Mouse (Mus musculus): ENCODE data around the gene Syne2. TPM values are rescaled to one million over a fixed set of nuclear protein-coding genes. Genes with fewer than 3 reads are reported as not detected.

Syne2 gene
- total RNA-seq, 2 experiments from 2014 or later: 20.5 to 22.5 TPM

- DNase-seq (ENCODE audit: extremely low spot score in 1 of 2, low spot score in 2 of 2): no peak
- TF ChIP-seq CTCF (IDR thresholded peaks at IDR 0.05): no peak
- Histone ChIP-seq H3K4me3 (no peak overlapping the region), H3K27ac (no peak overlapping the region)
- intact Hi-C loops (cut with DNase I): no loop called here
These were observed 15.4 kb downstream of the Syne2 start for GRCm38 (mm10) chr12:75833149-75833959.

DNA sequence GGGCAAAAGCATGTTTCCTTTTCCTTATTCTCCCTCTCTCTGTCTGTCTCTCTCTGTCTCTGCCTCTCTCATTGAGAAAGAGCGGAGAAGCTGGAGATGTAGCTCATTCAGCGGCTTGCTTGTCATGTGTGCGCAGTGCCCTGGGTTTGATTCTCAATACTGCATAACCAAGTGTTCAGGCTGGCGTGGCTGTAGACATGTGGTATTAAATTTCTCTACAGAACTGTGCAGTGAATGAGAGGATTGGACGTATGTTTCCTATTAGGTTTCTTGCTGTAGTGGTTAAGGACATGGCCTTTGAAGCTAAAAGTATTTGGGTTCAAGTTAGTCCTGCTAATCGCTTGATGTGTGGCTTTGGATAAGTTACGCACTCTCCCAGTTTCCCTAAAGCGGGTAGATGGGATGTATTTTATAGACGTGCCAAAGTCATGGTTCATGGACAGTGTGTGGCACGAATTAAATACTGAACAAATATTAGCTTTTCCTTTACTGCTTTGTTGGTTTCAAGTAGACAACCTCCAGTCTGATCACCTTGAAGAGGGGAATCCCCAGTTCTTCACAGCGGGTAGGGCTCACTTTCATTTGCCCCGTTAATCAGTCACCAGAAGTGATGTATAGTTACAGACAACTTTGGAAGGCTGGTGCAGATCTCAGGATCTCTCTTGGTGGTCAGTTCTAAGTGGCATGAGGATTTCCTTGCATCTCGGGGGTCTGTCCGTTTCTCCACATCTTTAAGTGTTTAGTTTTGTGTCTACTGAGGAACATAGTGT, 16.2 kb downstream of the Syne2 start:
- H3K4me3 ChIP-seq: no peak overlapping the region
- DNase-seq (ENCODE audit: extremely low spot score in 1 of 2, low spot score in 2 of 2): no peak
- H3K27ac ChIP-seq: no peak overlapping the region
- TF ChIP-seq CTCF (IDR thresholded peaks at IDR 0.05): no peak
- intact Hi-C loops (cut with DNase I): no loop called here

- intact Hi-C loops (cut with DNase I): no loop called here
- Histone ChIP-seq H3K4me3 (no peak overlapping the region), H3K27ac (no peak overlapping the region)
- DNase-seq (ENCODE audit: extremely low spot score in 1 of 2, low spot score in 2 of 2): no peak
- no peak for TF ChIP-seq CTCF (IDR thresholded peaks at IDR 0.05)
These were observed 18.6 kb downstream of the Syne2 start for GRCm38 (mm10) chr12:75836524-75836962.

GRCm38 (mm10) chr12:75837462-75837861, 19.5 kb downstream of the Syne2 start:
- TF ChIP-seq CTCF (IDR thresholded peaks at IDR 0.05): no peak
- H3K27ac ChIP-seq: no peak overlapping the region
- no peak overlapping the region for H3K4me3 ChIP-seq
- DNase-seq (ENCODE audit: extremely low spot score in 1 of 2, low spot score in 2 of 2): no peak
- intact Hi-C loops (cut with DNase I): no loop called here

DNA sequence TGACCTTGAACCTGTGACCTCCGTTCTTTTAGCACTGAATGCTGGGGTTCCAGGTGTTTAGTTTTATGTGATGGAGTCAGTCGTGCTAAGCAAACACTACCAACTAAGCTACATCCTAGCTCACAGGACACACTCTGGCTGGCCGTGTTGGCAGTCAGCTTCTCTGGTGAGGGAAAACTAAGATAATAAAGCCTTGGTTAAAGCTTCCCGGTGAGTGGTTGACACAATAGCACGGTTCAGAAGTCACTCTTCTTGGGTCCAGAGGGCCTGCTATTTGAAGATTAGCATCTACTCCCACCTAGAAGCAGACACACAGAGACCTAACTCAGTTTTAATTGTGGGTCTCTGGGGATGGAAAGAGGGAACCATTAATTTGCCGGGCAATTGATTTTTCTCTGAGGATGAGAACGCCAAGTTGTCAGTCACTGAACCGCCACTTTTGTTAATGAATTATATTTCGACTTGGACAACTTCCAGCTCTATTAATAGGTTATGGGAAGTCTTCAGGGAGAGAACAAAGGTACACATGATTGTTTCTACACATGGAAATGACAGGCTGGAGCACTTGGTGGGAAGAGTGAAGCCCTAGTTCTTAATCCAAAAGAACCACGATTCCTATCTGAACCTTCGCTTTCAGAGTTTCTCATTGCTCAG, 21.3 kb downstream of the Syne2 start:
- intact Hi-C loops (cut with DNase I): no loop called here
- DNase-seq (ENCODE audit: extremely low spot score in 1 of 2, low spot score in 2 of 2): no peak
- Histone ChIP-seq H3K4me3 (no peak overlapping the region), H3K27ac (no peak overlapping the region)
- no peak for TF ChIP-seq CTCF (IDR thresholded peaks at IDR 0.05)

DNA sequence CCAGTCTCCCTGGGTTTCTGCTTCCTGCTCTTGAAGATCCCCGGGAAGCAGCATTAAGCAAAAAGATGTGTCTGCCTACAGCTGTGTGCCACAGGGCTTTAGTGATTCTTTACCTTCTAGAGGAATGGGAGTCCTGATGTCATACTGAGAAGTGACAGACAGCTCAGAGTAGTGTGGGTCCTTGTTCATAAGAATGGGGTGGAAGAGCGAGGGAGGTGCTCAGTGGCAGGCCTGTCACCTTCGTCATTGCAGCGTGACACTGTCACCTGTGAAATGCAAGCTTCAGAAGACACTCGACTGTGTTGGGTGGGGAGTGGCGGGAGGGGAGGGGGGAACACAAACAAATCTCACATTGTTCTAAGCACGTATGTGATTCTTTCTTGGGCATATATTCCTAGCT, 23.2 kb downstream of the Syne2 start:
- intact Hi-C loops (cut with DNase I): no loop called here
- no peak overlapping the region for H3K27ac ChIP-seq
- no peak for DNase-seq (ENCODE audit: extremely low spot score in 1 of 2, low spot score in 2 of 2)

DNA sequence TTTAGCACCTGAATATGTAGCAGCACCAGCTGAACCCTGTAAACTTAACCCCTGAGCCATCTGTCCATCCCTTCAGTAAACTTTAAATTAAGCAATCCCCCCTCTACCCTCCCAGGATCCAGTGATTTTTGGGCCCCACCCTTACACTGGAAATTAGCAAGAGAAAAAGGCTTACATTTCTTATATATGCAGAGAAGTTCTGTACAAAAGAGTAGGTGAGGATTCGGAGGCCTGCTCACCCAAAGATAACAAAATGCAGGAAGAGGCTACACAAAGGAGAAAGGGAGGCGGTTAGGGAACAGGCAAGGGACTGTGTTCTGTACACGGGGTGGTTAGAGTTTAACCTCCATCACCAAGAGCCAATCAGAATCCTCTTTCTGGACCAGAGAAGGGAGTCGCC, 26.4 kb downstream of the Syne2 start:
- Histone ChIP-seq H3K4me3 (no peak overlapping the region), H3K27ac (no peak overlapping the region)
- no peak for TF ChIP-seq CTCF (IDR thresholded peaks at IDR 0.05)
- DNase-seq (ENCODE audit: extremely low spot score in 1 of 2, low spot score in 2 of 2): no peak
- intact Hi-C loops (cut with DNase I): no loop called here

More for the DNA sequence above, 23.2 kb downstream of the Syne2 start:
- TF ChIP-seq CTCF (IDR thresholded peaks at IDR 0.05): no peak
- no peak overlapping the region for H3K4me3 ChIP-seq

DNA sequence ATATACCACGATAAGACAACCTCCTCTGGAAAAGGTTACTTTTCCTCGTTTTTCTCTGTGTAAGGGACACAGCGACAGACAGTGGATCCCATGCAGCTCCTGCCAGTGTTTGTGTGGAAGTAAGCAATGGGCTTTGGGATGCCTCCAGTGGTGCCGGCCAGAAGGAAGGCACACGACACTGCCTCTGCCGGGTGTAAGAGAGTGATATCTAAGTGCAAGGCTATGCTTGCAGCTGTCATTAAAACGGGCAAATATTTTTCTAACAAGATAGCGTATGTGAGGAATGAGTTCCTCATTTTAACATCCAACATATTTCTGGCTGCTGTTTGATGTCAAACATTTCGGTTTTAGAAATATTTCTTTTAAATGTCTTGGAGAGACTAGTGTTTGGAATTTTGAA, 27.1 kb downstream of the Syne2 start:
- Histone ChIP-seq H3K27ac (no peak overlapping the region), H3K4me3 (no peak overlapping the region)
- no peak for DNase-seq (ENCODE audit: extremely low spot score in 1 of 2, low spot score in 2 of 2)
- intact Hi-C loops (cut with DNase I): no loop called here
- TF ChIP-seq CTCF (IDR thresholded peaks at IDR 0.05): no peak

DNA sequence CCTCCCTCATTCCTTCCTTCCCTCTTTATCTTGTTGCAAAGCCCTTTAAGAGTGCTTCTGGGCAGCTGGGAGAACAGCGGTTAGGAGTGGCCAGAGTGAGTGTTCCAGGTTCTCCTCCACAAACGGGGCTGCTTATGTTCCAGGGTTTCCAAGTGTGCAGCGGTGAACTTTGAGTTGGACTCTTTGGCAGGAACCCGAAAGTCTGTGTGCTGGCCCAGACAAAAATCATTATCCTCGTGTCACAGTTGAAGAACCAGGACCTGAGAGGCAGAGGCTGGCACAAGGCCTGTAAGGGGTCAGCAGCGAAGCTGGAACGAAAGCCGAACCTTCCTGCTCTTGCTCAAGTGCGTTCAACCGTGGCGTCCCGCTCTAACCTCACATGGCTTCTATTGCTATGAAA, 28.6 kb downstream of the Syne2 start:
- no peak overlapping the region for H3K4me3 ChIP-seq
- TF ChIP-seq CTCF (IDR thresholded peaks at IDR 0.05): no peak
- intact Hi-C loops (cut with DNase I): no loop called here
- no peak overlapping the region for H3K27ac ChIP-seq
- no peak for DNase-seq (ENCODE audit: extremely low spot score in 1 of 2, low spot score in 2 of 2)

DNA sequence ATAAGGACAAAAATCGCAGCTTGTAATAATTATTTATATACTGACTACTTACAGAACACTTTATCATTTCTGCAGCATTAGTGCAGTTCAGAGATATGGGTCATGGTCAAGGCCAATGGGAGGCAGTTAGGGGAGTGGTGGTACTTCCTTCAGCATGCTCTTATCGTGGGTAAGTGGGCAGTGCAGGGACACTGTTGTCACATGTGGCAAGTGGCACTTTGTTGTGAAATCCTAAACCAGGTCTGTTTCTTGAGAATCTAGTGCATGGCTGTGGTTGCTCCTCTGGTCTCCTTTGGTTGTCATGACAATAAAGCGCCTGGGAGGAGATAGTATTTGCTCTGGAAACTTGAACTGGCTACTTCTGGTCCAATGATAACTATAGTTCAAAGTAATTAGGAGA, 32.3 kb downstream of the Syne2 start:
- no peak overlapping the region for H3K4me3 ChIP-seq
- H3K27ac ChIP-seq: no peak overlapping the region
- no peak for TF ChIP-seq CTCF (IDR thresholded peaks at IDR 0.05)
- intact Hi-C loops (cut with DNase I): no loop called here
- DNase-seq (ENCODE audit: extremely low spot score in 1 of 2, low spot score in 2 of 2): no peak

GRCm38 (mm10) chr12:75851481-75851880, 33.5 kb downstream of the Syne2 start:
- no peak overlapping the region for H3K4me3 ChIP-seq
- no peak overlapping the region for H3K27ac ChIP-seq
- no peak for DNase-seq (ENCODE audit: extremely low spot score in 1 of 2, low spot score in 2 of 2)
- intact Hi-C loops (cut with DNase I): no loop called here
- no peak for TF ChIP-seq CTCF (IDR thresholded peaks at IDR 0.05)

DNA sequence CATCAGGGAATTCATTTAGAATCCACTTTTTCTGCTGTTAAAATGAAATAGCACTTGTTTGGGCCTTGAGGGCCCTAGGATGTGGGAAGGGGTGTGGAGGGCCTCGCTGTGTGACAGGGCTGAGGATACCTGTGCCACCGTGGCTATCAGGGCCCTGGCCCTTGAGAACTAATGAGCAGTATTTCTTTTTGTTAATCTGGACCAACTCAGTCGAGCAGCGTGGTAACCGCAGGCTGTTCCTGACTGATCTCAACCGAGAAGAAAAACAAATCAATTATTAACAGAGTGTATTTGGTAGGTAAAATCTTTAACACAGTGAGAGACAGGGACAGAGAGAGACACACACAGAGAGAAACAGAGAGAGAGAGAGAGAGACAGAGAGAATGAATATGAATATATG, 34.5 kb downstream of the Syne2 start:
- intact Hi-C loops (cut with DNase I): no loop called here
- DNase-seq (ENCODE audit: extremely low spot score in 1 of 2, low spot score in 2 of 2): no peak
- Histone ChIP-seq H3K27ac (no peak overlapping the region), H3K4me3 (no peak overlapping the region)
- TF ChIP-seq CTCF (IDR thresholded peaks at IDR 0.05): no peak

All from left cerebral cortex, adult 2 months (tissue).